Mouse (Mus musculus): ENCODE measurements around the gene Psmb6. TPM values are rescaled to one million over a fixed set of nuclear protein-coding genes. Genes with fewer than 3 reads are reported as not detected.
"Not testable (repeated sequence)": the region's sequence is repeated elsewhere in the genome, so short reads cannot be mapped to it uniquely, and the experiment has no call there.

Gene Psmb6
- total RNA-seq, 2 experiments from 2014 or later, result 40.2 to 52.0 TPM

GRCm38 (mm10) chr11:70563470-70564275 lies 38.5 kb downstream of the Psmb6 start:
- ATAC-seq (replicated peaks; ENCODE audit: low FRiP score, poor library complexity, severe bottlenecking), result no peak

- ATAC-seq (replicated peaks; ENCODE audit: low FRiP score, poor library complexity, severe bottlenecking), result no peak
Observed at GRCm38 (mm10) chr11:70564276-70564873, 39.2 kb downstream of the Psmb6 start.

- ATAC-seq (replicated peaks; ENCODE audit: low FRiP score, poor library complexity, severe bottlenecking), result no peak
Observed at GRCm38 (mm10) chr11:70566586-70566985, 41.4 kb downstream of the Psmb6 start.

- ATAC-seq (replicated peaks; ENCODE audit: low FRiP score, poor library complexity, severe bottlenecking), result not testable (repeated sequence)
Observed at GRCm38 (mm10) chr11:70570614-70571013, 45.4 kb downstream of the Psmb6 start.

GRCm38 (mm10) chr11:70571641-70572040 lies 46.5 kb downstream of the Psmb6 start:
- no peak for ATAC-seq (replicated peaks; ENCODE audit: low FRiP score, poor library complexity, severe bottlenecking)

GRCm38 (mm10) chr11:70572348-70572902 lies 47.3 kb downstream of the Psmb6 start:
- ATAC-seq (replicated peaks; ENCODE audit: low FRiP score, poor library complexity, severe bottlenecking), result no peak

GRCm38 (mm10) chr11:70573872-70574271 lies 48.7 kb downstream of the Psmb6 start:
- no peak for ATAC-seq (replicated peaks; ENCODE audit: low FRiP score, poor library complexity, severe bottlenecking)

- no peak for ATAC-seq (replicated peaks; ENCODE audit: low FRiP score, poor library complexity, severe bottlenecking)
Observed at GRCm38 (mm10) chr11:70577201-70577600, 52.0 kb downstream of the Psmb6 start.

Other genes with a start within 250 kb of the Psmb6 start
- gene Alox12e, start 202.7 kb upstream of the Psmb6 start, total RNA-seq (2015; ENCODE audit: low replicate concordance), result 0.42 TPM in 1 of 2 replicates, not detected in the other
- not detected in 2 replicates for gene Alox12e, start 202.7 kb upstream of the Psmb6 start, total RNA-seq (2017; ENCODE audit: low replicate concordance)
- 5.4 and 17.6 TPM in 2 replicates for gene Alox15, start 173.3 kb upstream of the Psmb6 start, total RNA-seq (2015; ENCODE audit: low replicate concordance)
- 3.6 and 5.7 TPM in 2 replicates for gene Alox15, start 173.3 kb upstream of the Psmb6 start, total RNA-seq (2017; ENCODE audit: low replicate concordance)
- 3.2 and 8.4 TPM in 2 replicates for gene Pelp1, start 115.3 kb upstream of the Psmb6 start, total RNA-seq (2015; ENCODE audit: low replicate concordance)
- 3.1 and 3.8 TPM in 2 replicates for gene Pelp1, start 115.3 kb upstream of the Psmb6 start, total RNA-seq (2017; ENCODE audit: low replicate concordance)
- gene Arrb2, start 92.7 kb upstream of the Psmb6 start, total RNA-seq (2015; ENCODE audit: low replicate concordance), result 30.6 and 51.2 TPM in 2 replicates
- gene Arrb2, start 92.7 kb upstream of the Psmb6 start, total RNA-seq (2017; ENCODE audit: low replicate concordance), result 27.9 and 33.4 TPM in 2 replicates
- 11.9 and 18.0 TPM in 2 replicates for gene Med11, start 73.4 kb upstream of the Psmb6 start, total RNA-seq (2015; ENCODE audit: low replicate concordance)
- 6.4 and 31.5 TPM in 2 replicates for gene Med11, start 73.4 kb upstream of the Psmb6 start, total RNA-seq (2017; ENCODE audit: low replicate concordance)
- not detected in 2 replicates for gene Zmynd15, start 65.9 kb upstream of the Psmb6 start, total RNA-seq (2015; ENCODE audit: low replicate concordance)
- not detected in 2 replicates for gene Zmynd15, start 65.9 kb upstream of the Psmb6 start, total RNA-seq (2017; ENCODE audit: low replicate concordance)
- not detected in 2 replicates for gene Cxcl16, start 65.4 kb upstream of the Psmb6 start, total RNA-seq (2015; ENCODE audit: low replicate concordance)
- gene Cxcl16, start 65.4 kb upstream of the Psmb6 start, total RNA-seq (2017; ENCODE audit: low replicate concordance), result not detected in 2 replicates
- not detected in 2 replicates for gene Tm4sf5, start 20.1 kb upstream of the Psmb6 start, total RNA-seq (2015; ENCODE audit: low replicate concordance)
- gene Tm4sf5, start 20.1 kb upstream of the Psmb6 start, total RNA-seq (2017; ENCODE audit: low replicate concordance), result not detected in 2 replicates
- not detected in 2 replicates for gene Vmo1, start 10.8 kb upstream of the Psmb6 start, total RNA-seq (2015; ENCODE audit: low replicate concordance)
- gene Vmo1, start 10.8 kb upstream of the Psmb6 start, total RNA-seq (2017; ENCODE audit: low replicate concordance), result not detected in 2 replicates
- not detected in 2 replicates for gene Gltpd2, start 6.2 kb upstream of the Psmb6 start, total RNA-seq (2015; ENCODE audit: low replicate concordance)
- gene Gltpd2, start 6.2 kb upstream of the Psmb6 start, total RNA-seq (2017; ENCODE audit: low replicate concordance), result not detected in 2 replicates
- not detected in 2 replicates for gene Gm40193, start 7.6 kb downstream of the Psmb6 start, total RNA-seq (2015; ENCODE audit: low replicate concordance)
- gene Gm40193, start 7.6 kb downstream of the Psmb6 start, total RNA-seq (2017; ENCODE audit: low replicate concordance), result not detected in 2 replicates
- gene Pld2, start 14.7 kb downstream of the Psmb6 start, total RNA-seq (2015; ENCODE audit: low replicate concordance), result not detected in 2 replicates
- 0.23 and 0.64 TPM in 2 replicates for gene Pld2, start 14.7 kb downstream of the Psmb6 start, total RNA-seq (2017; ENCODE audit: low replicate concordance)
- gene Mink1, start 37.5 kb downstream of the Psmb6 start, total RNA-seq (2015; ENCODE audit: low replicate concordance), result 4.6 and 6.8 TPM in 2 replicates
- 2.8 and 4.5 TPM in 2 replicates for gene Mink1, start 37.5 kb downstream of the Psmb6 start, total RNA-seq (2017; ENCODE audit: low replicate concordance)
- gene 4930544D05Rik, start 90.5 kb downstream of the Psmb6 start, total RNA-seq (2015; ENCODE audit: low replicate concordance), result not detected in 2 replicates
- not detected in 2 replicates for gene 4930544D05Rik, start 90.5 kb downstream of the Psmb6 start, total RNA-seq (2017; ENCODE audit: low replicate concordance)
- not detected in 2 replicates for gene Chrne, start 93.8 kb downstream of the Psmb6 start, total RNA-seq (2015; ENCODE audit: low replicate concordance)
- not detected in 2 replicates for gene Chrne, start 93.8 kb downstream of the Psmb6 start, total RNA-seq (2017; ENCODE audit: low replicate concordance)
- 2.5 and 8.0 TPM in 2 replicates for gene Gp1ba, start 113.8 kb downstream of the Psmb6 start, total RNA-seq (2015; ENCODE audit: low replicate concordance)
- 1.1 TPM in 1 of 2 replicates, not detected in the other for gene Gp1ba, start 113.8 kb downstream of the Psmb6 start, total RNA-seq (2017; ENCODE audit: low replicate concordance)
- gene Rnf167, start 121.9 kb downstream of the Psmb6 start, total RNA-seq (2015; ENCODE audit: low replicate concordance), result 134 and 213 TPM in 2 replicates
- gene Rnf167, start 121.9 kb downstream of the Psmb6 start, total RNA-seq (2017; ENCODE audit: low replicate concordance), result 115 and 117 TPM in 2 replicates
- 24.9 and 26.0 TPM in 2 replicates for gene Slc25a11, start 122.1 kb downstream of the Psmb6 start, total RNA-seq (2015; ENCODE audit: low replicate concordance)
- gene Slc25a11, start 122.1 kb downstream of the Psmb6 start, total RNA-seq (2017; ENCODE audit: low replicate concordance), result 21.9 and 23.6 TPM in 2 replicates
- gene Pfn1, start 129.3 kb downstream of the Psmb6 start, total RNA-seq (2015; ENCODE audit: low replicate concordance), result 529 and 614 TPM in 2 replicates
- 132 and 200 TPM in 2 replicates for gene Pfn1, start 129.3 kb downstream of the Psmb6 start, total RNA-seq (2017; ENCODE audit: low replicate concordance)
- 5.4 and 14.8 TPM in 2 replicates for gene Eno3, start 131.8 kb downstream of the Psmb6 start, total RNA-seq (2015; ENCODE audit: low replicate concordance)
- 2.3 and 11.0 TPM in 2 replicates for gene Eno3, start 131.8 kb downstream of the Psmb6 start, total RNA-seq (2017; ENCODE audit: low replicate concordance)
- 36.9 and 38.6 TPM in 2 replicates for gene Spag7, start 144.0 kb downstream of the Psmb6 start, total RNA-seq (2015; ENCODE audit: low replicate concordance)
- 11.1 and 38.0 TPM in 2 replicates for gene Spag7, start 144.0 kb downstream of the Psmb6 start, total RNA-seq (2017; ENCODE audit: low replicate concordance)
- gene Camta2, start 162.7 kb downstream of the Psmb6 start, total RNA-seq (2015; ENCODE audit: low replicate concordance), result 4.7 and 17.6 TPM in 2 replicates
- gene Camta2, start 162.7 kb downstream of the Psmb6 start, total RNA-seq (2017; ENCODE audit: low replicate concordance), result 0.45 and 0.90 TPM in 2 replicates
- gene Inca1, start 174.8 kb downstream of the Psmb6 start, total RNA-seq (2015; ENCODE audit: low replicate concordance), result not detected in 2 replicates
- gene Inca1, start 174.8 kb downstream of the Psmb6 start, total RNA-seq (2017; ENCODE audit: low replicate concordance), result not detected in 2 replicates
- gene Kif1c, start 175.2 kb downstream of the Psmb6 start, total RNA-seq (2015; ENCODE audit: low replicate concordance), result 1.1 and 1.7 TPM in 2 replicates
- gene Kif1c, start 175.2 kb downstream of the Psmb6 start, total RNA-seq (2017; ENCODE audit: low replicate concordance), result 2.7 and 3.6 TPM in 2 replicates
- gene Zfp3, start 238.8 kb downstream of the Psmb6 start, total RNA-seq (2015; ENCODE audit: low replicate concordance), result 1.8 TPM in 1 of 2 replicates, not detected in the other
- 0.30 and 0.90 TPM in 2 replicates for gene Zfp3, start 238.8 kb downstream of the Psmb6 start, total RNA-seq (2017; ENCODE audit: low replicate concordance)

All from erythroid progenitor cell, adult 5-6 weeks (primary cell).